Mouse (Mus musculus): ENCODE data around the gene Hoxa5. TPM values are rescaled to one million over a fixed set of nuclear protein-coding genes. Genes with fewer than 3 reads are reported as not detected.

Hoxa5 gene
- polyA plus RNA-seq, 1 experiment from 2014 or later: not detected

MicroRNA genes within 50 kb of the gene (microRNA counts, 519-probe panel; counts per million panel counts)
- microRNA mmu-miR-196b: 31.2 counts per million

Small RNA genes lying within 50 kb of the gene (microRNA-seq; reads per million reads assigned to microRNA genes)
- 9.3 reads per million, percentile 3 among the genes with 10 or more reads in this experiment for gene Mir196b (ENCODE audit: insufficient number of aligned reads)

Other genes starting within 250 kb of the Hoxa5 start
- 6.1 and 7.7 TPM in 2 replicates for gene Skap2, start 192.0 kb downstream of the Hoxa5 start, polyA plus RNA-seq (2014; fragmentation: Nextera tagmentation; extraction: Ambion mirVana)
- gene Hoxa1, start 46.3 kb downstream of the Hoxa5 start, polyA plus RNA-seq (2014; fragmentation: Nextera tagmentation; extraction: Ambion mirVana): 0.43 TPM in 1 of 2 replicates, not detected in the other
- not detected in 2 replicates for gene Hoxa2, start 39.8 kb downstream of the Hoxa5 start, polyA plus RNA-seq (2014; fragmentation: Nextera tagmentation; extraction: Ambion mirVana)
- gene 5730596B20Rik, start 27.1 kb downstream of the Hoxa5 start, polyA plus RNA-seq (2014; fragmentation: Nextera tagmentation; extraction: Ambion mirVana): not detected in 2 replicates
- gene Hoxa4, start 12.8 kb downstream of the Hoxa5 start, polyA plus RNA-seq (2014; fragmentation: Nextera tagmentation; extraction: Ambion mirVana): not detected in 2 replicates
- not detected in 2 replicates for gene Hoxa6, start 4.1 kb upstream of the Hoxa5 start, polyA plus RNA-seq (2014; fragmentation: Nextera tagmentation; extraction: Ambion mirVana)
- gene Hoxa3, start 8.7 kb upstream of the Hoxa5 start, polyA plus RNA-seq (2014; fragmentation: Nextera tagmentation; extraction: Ambion mirVana): not detected in 2 replicates
- not detected in 2 replicates for gene Gm28308, start 8.8 kb upstream of the Hoxa5 start, polyA plus RNA-seq (2014; fragmentation: Nextera tagmentation; extraction: Ambion mirVana)
- not detected in 2 replicates for gene Hoxa7, start 17.3 kb upstream of the Hoxa5 start, polyA plus RNA-seq (2014; fragmentation: Nextera tagmentation; extraction: Ambion mirVana)
- not detected in 2 replicates for gene Hoxa9, start 26.5 kb upstream of the Hoxa5 start, polyA plus RNA-seq (2014; fragmentation: Nextera tagmentation; extraction: Ambion mirVana)
- gene Hoxa10, start 36.3 kb upstream of the Hoxa5 start, polyA plus RNA-seq (2014; fragmentation: Nextera tagmentation; extraction: Ambion mirVana): not detected in 2 replicates
- not detected in 2 replicates for gene Hoxa11, start 41.2 kb upstream of the Hoxa5 start, polyA plus RNA-seq (2014; fragmentation: Nextera tagmentation; extraction: Ambion mirVana)
- not detected in 2 replicates for gene Hoxa13, start 56.3 kb upstream of the Hoxa5 start, polyA plus RNA-seq (2014; fragmentation: Nextera tagmentation; extraction: Ambion mirVana)
- gene Evx1, start 108.9 kb upstream of the Hoxa5 start, polyA plus RNA-seq (2014; fragmentation: Nextera tagmentation; extraction: Ambion mirVana): not detected in 2 replicates